Mouse (Mus musculus) limb, embryonic 10.5 days (tissue): Measurements from ENCODE around the gene Nfatc2ip. TPM values are rescaled to one million over a fixed set of nuclear protein-coding genes. Genes with fewer than 3 reads are reported as not detected.

Experiments
- DNase-seq: peaks from one replicate; pipeline ENCODE4 v3.0.0-alpha.2; 2017; ENCODE audit warnings: low spot score
- H3K27ac ChIP-seq: fragments of 300-500 bp; sonication (generic); 2 replicates; pipeline ENCODE4 v1.5.1; 2016; ENCODE audit warnings: mild to moderate bottlenecking
- H3K27me3 ChIP-seq: fragments of 300-500 bp; sonication (generic); 2 replicates; pipeline ENCODE4 v1.6.1; 2016; ENCODE audit warnings: low read depth, mild to moderate bottlenecking; ENCODE audit not compliant: poor library complexity, severe bottlenecking
- H3K36me3 ChIP-seq: fragments of 300-500 bp; sonication (generic); 2 replicates; pipeline ENCODE4 v1.6.1; 2016; ENCODE audit warnings: mild to moderate bottlenecking, moderate library complexity
- H3K4me1 ChIP-seq: fragments of 300-500 bp; sonication (generic); 2 replicates; pipeline ENCODE4 v1.6.1; 2016
- H3K4me3 ChIP-seq: fragments of 300-500 bp; sonication (generic); 2 replicates; pipeline ENCODE4 v1.5.1; 2016; ENCODE audit warnings: mild to moderate bottlenecking, moderate library complexity
- H3K9me3 ChIP-seq: fragments of 300-500 bp; sonication (generic); replicated peaks from 2 replicates; pipeline ENCODE4 v1.6.1; 2016; ENCODE audit warnings: mild to moderate bottlenecking
- WGBS: fragments of 180-500 bp; shearing (Covaris S2); methylation state at CpG from one replicate; pipeline ENCODE4 v1.1.7; 2016; 5-methylcytosine and 5-hydroxymethylcytosine counted together
- polyA plus RNA-seq: library from polyadenylated mRNA; unstranded; fragments of >200 nt; fragmentation: Nextera tagmentation; extraction: Ambion mirVana; gene quantifications from 2 replicates; pipeline ENCODE4 v1.2.1, GENCODE M21; 2016

Nfatc2ip gene
- 2.6 and 2.9 TPM in 2 replicates for polyA plus RNA-seq

DNA sequence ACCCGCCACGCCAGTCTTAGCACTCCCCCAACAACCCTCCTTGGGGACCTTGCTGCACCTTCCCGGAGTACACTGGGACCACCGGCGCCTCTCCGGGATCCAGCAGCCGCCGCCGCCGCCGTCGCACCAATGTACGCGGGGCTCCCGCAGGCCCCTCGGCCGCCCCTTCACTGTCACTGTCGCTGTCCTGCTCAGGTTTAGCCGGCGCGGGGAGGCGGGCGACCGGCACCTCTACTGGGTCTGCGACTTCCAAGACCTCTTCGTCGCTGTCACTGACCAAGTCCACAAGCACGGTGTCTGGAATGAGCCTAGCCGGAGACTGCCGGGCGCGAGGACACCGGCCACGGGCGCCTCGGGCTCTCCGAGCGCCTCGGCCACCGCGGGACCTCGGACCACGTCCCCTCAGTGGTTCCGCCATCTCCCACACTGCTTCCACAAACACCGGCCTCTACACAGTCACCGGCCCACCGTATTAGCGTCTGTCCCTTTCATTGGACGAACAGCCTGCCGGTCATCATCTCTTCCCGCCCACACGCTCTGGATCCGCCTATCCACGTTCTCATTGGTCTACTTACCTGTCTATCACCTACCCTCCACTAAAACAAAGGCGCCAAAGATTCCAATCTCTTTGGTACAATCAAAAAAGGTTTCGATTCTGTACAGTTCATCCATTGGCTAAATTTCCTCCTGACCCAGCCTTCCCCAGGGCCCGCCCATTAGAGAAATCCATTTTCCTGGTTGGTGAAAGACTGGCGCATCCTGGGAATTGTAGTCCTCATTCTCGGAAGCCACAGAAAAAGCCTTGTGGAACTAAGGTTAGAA is at the start of gene Nfatc2ip:
Gene Nfatc2ip (minus strand): TSS at position 440 of the 822 bp plus-strand sequence.
- peak; percentile 90 for DNase-seq
- Histone ChIP-seq H3K4me3 (peak within 1 kb of the TSS; percentile 97), H3K27me3 (no peaks in the 10 kb centered on the region), H3K9me3 (no peaks in the 10 kb centered on the region), H3K36me3 (peaks cover 10% of the 10 kb centered on the region), H3K27ac (peak within 1 kb of the TSS; percentile 81), H3K4me1 (peaks cover 9% of the 10 kb centered on the region)
- 0% methylated on average over 59 of the region's 59 CpGs for WGBS

GRCm38 (mm10) chr7:126446217-126446616 is 49.7 kb upstream of the Nfatc2ip start:
- Histone ChIP-seq H3K9me3 (no peaks in the 10 kb centered on the region), H3K4me3 (no peak overlapping the region), H3K27ac (no peak overlapping the region; the same call in 1 of the 2 replicates), H3K27me3 (no peaks in the 10 kb centered on the region), H3K4me1 (no peaks in the 10 kb centered on the region), H3K36me3 (peaks cover 69% of the 10 kb centered on the region)
- no peak for DNase-seq
- 91% methylated on average over 21 of the region's 21 CpGs for WGBS

DNA sequence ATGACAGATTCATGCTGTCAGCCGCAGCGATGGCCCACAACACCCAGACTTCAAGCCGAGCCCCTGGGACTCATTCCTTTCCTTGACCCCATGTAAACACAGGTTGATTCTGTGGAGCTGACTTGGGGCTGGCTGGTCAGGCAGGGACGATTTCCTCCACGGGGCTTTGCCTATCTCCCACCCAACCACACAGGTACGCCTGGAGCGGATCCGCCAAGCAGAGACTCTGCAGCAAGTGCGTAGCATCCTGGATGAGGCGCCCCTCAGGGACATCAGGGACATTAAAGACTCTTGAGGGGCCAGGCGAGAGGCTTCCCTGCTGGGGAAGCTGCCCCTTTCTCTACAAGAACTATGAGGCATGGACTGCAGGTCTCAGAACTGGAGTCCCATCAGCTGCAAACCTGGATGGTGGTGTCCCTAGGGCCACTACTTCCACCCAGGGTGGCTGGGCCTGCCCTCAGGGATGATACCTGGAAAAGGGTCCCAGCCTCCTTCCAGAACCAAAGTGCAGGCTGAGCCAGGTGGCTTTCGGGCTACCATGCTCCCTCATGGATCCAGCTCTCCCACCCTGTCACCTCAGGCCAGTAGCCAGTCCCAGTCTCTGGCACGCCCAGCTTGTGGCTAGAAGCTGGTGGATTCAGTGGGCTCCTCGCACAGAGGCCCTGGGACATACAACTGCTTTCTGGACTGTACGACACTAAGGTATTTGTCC is 48.7 kb upstream of the Nfatc2ip start:
- H3K9me3 ChIP-seq: no peaks in the 10 kb centered on the region
- peaks cover 76% of the 10 kb centered on the region for H3K36me3 ChIP-seq
- H3K27ac ChIP-seq: no peak overlapping the region
- H3K27me3 ChIP-seq: no peaks in the 10 kb centered on the region
- WGBS: 95% methylated on average over 15 of the region's 15 CpGs
- DNase-seq: no peak
- H3K4me3 ChIP-seq: no peak overlapping the region
- H3K4me1 ChIP-seq: no peaks in the 10 kb centered on the region

GRCm38 (mm10) chr7:126444536-126444935 is 48.0 kb upstream of the Nfatc2ip start:
- Histone ChIP-seq H3K27ac (no peak overlapping the region), H3K27me3 (no peaks in the 10 kb centered on the region), H3K4me1 (no peaks in the 10 kb centered on the region), H3K4me3 (no peak overlapping the region), H3K36me3 (peaks cover 79% of the 10 kb centered on the region), H3K9me3 (no peaks in the 10 kb centered on the region)
- WGBS: 96% methylated on average over 9 of the region's 9 CpGs
- DNase-seq: no peak

GRCm38 (mm10) chr7:126443997-126444396 is 47.5 kb upstream of the Nfatc2ip start:
- Histone ChIP-seq H3K27ac (no peak overlapping the region), H3K36me3 (peaks cover 77% of the 10 kb centered on the region), H3K9me3 (no peaks in the 10 kb centered on the region), H3K4me1 (no peaks in the 10 kb centered on the region), H3K4me3 (no peak overlapping the region), H3K27me3 (no peaks in the 10 kb centered on the region)
- DNase-seq: no peak
- 95% methylated on average over 10 of the region's 10 CpGs for WGBS

DNA sequence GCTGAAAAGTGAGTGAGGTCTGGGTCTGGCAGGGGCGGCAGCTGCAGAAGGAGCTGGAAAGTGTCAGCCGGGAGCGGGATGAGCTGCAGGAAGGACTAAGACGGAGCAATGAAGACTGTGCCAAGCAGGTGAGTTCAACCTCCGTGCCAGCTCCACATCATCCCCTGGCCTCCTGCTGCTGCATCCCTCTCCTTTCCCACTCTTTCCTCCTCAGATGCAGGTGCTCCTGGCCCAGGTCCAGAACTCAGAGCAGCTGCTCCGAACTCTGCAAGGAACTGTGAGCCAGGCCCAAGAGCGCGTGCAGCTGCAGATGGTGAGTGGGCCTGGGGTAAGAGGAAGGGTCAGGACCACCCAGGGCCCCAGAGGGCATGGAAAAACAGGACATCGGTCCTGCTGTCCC is 43.6 kb upstream of the Nfatc2ip start:
- Histone ChIP-seq H3K27me3 (no peaks in the 10 kb centered on the region), H3K9me3 (no peaks in the 10 kb centered on the region), H3K4me3 (no peak overlapping the region), H3K36me3 (peaks cover 50% of the 10 kb centered on the region), H3K27ac (no peak overlapping the region), H3K4me1 (no peaks in the 10 kb centered on the region)
- DNase-seq: no peak
- WGBS: 86% methylated on average over 9 of the region's 9 CpGs

GRCm38 (mm10) chr7:126436851-126437250 is 40.3 kb upstream of the Nfatc2ip start:
- peaks cover 49% of the 10 kb centered on the region for H3K36me3 ChIP-seq
- 24% methylated on average over 8 of the region's 8 CpGs for WGBS

GRCm38 (mm10) chr7:126435801-126436200 is 39.3 kb upstream of the Nfatc2ip start:
- no peak overlapping the region for H3K27ac ChIP-seq
- H3K9me3 ChIP-seq: no peaks in the 10 kb centered on the region
- 84% methylated on average over 3 of the region's 3 CpGs for WGBS
- H3K4me1 ChIP-seq: no peaks in the 10 kb centered on the region
- no peaks in the 10 kb centered on the region for H3K27me3 ChIP-seq
- no peak overlapping the region for H3K4me3 ChIP-seq
- peaks cover 46% of the 10 kb centered on the region for H3K36me3 ChIP-seq
- no peak for DNase-seq

More at GRCm38 (mm10) chr7:126436851-126437250, 40.3 kb upstream of the Nfatc2ip start:
- no peaks in the 10 kb centered on the region for H3K9me3 ChIP-seq
- no peaks in the 10 kb centered on the region for H3K4me1 ChIP-seq
- peak; percentile 82 for DNase-seq
- no peak overlapping the region for H3K27ac ChIP-seq
- H3K27me3 ChIP-seq: no peaks in the 10 kb centered on the region
- H3K4me3 ChIP-seq: no peak overlapping the region

GRCm38 (mm10) chr7:126434726-126435125 is 38.2 kb upstream of the Nfatc2ip start:
- DNase-seq: no peak
- Histone ChIP-seq H3K27me3 (no peaks in the 10 kb centered on the region), H3K27ac (no peak overlapping the region), H3K36me3 (peaks cover 37% of the 10 kb centered on the region), H3K4me1 (peaks cover 5% of the 10 kb centered on the region), H3K4me3 (no peak overlapping the region), H3K9me3 (no peaks in the 10 kb centered on the region)
- 89% methylated on average over 7 of the region's 7 CpGs for WGBS

DNA sequence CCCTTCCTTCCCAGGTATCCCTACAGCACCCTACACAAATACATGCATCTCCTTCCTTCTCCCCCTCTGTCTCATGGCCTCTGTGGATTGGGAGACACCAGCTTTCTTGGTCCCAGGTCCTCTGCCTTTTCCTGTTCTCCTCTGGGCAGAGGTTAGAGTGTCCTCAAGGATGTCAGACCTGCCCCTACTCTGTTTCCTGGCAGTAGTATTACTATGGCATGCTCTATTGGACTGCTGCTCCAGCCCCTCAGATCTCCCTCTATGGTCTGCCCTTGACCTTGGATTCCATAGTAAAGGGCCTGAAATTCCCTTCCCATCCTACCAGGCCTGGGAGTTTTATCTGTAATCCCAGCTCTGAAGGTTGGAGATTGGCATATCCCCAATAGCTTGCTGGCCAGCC is 33.6 kb upstream of the Nfatc2ip start:
- H3K36me3 ChIP-seq: peaks cover 27% of the 10 kb centered on the region
- H3K27ac ChIP-seq: no peak overlapping the region
- no peak overlapping the region for H3K4me3 ChIP-seq
- H3K4me1 ChIP-seq: peaks cover 24% of the 10 kb centered on the region
- no peaks in the 10 kb centered on the region for H3K9me3 ChIP-seq
- no peaks in the 10 kb centered on the region for H3K27me3 ChIP-seq
- DNase-seq: no peak

- Histone ChIP-seq H3K4me3 (peak overlapping the region; percentile 82), H3K9me3 (no peaks in the 10 kb centered on the region), H3K36me3 (peaks cover 23% of the 10 kb centered on the region), H3K27me3 (no peaks in the 10 kb centered on the region), H3K4me1 (peaks cover 24% of the 10 kb centered on the region), H3K27ac (peak overlapping the region; percentile 97)
- 38% methylated on average over 15 of the region's 15 CpGs for WGBS
- no peak for DNase-seq
These were observed 33.0 kb upstream of the Nfatc2ip start for GRCm38 (mm10) chr7:126429503-126429898.

DNA sequence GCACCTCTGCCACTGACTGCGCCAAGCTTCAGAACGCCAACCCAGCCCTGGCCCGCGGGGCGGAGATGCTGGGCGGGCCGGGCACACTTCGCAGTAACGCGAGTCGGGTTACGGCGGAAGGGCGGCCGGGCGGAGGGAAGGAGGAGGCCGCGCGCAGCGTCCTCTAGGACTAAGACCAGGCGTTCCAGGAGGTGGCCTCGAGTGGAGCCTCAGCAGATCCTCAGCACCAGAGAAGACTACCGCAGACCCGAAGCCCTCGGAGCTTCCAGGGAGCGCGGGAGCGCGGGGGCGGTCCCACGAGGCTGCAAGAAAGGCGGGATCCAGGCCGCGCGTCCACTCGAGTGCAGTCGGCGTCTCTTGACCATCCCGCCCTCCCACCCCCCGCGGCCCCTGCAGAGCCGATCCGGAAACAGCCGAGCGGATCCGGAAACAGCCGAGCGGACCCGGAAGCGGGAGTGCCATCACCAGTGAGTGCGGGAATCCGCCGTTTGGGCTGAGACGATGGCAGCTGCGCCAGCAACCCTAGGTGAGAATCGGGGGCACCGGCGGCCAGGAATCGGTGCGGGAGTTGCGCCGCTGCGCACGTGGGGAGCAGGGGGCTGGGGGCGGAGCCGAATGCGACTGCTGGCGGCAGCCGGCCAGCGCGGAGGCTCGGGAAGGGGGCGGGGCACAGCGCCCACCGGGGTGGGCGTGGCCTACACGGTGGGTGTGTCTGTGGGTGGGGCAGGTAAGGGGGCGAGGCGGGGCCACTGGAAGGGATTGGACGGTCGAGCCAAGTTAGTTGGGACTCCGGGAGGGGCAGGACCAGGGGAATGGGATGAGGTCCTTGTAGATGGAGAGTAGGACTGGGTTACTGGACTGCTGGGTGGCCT is 32.3 kb upstream of the Nfatc2ip start, which contains the start of gene Rabep2:
Gene Rabep2 (plus strand): TSS at position 129 of the 872 bp plus-strand sequence.
- WGBS: under 1% methylated on average over 82 of the region's 82 CpGs
- DNase-seq: peak; percentile 98
- H3K9me3 ChIP-seq: no peaks in the 10 kb centered on the region
- peaks cover 17% of the 10 kb centered on the region for H3K36me3 ChIP-seq
- peak within 1 kb of the TSS; percentile 97 for H3K27ac ChIP-seq
- peak within 1 kb of the TSS; percentile 82 for H3K4me3 ChIP-seq
- H3K27me3 ChIP-seq: no peaks in the 10 kb centered on the region
- peaks cover 24% of the 10 kb centered on the region for H3K4me1 ChIP-seq
